Mouse (Mus musculus) forebrain, embryonic 15.5 days (tissue): ENCODE results near the gene Syt15. TPM values are rescaled to one million over a fixed set of nuclear protein-coding genes. Genes with fewer than 3 reads are reported as not detected.

Source experiments
- ATAC-seq: fragments of 200-750 bp; cut with Nextera tagmentation; replicated peaks from 2 replicates; pipeline ENCODE4 v1.8.0; 2017; ENCODE audit warnings: mild to moderate bottlenecking, moderate TSS enrichment, moderate library complexity
- H3K27ac ChIP-seq: fragments of 300-500 bp; sonication (generic); replicated peaks from 2 replicates; pipeline ENCODE4 v1.5.1; 2015; ENCODE audit warnings: mild to moderate bottlenecking, inconsistent platforms
- H3K27me3 ChIP-seq: fragments of 300-500 bp; sonication (generic); 2 replicates; pipeline ENCODE4 v1.6.1; 2015; ENCODE audit warnings: inconsistent platforms
- H3K36me3 ChIP-seq: fragments of 300-500 bp; sonication (generic); 2 replicates; pipeline ENCODE4 v1.6.1; 2015; ENCODE audit warnings: mild to moderate bottlenecking, inconsistent platforms
- H3K4me1 ChIP-seq: fragments of 300-500 bp; sonication (generic); 2 replicates; pipeline ENCODE4 v1.6.1; 2015; ENCODE audit warnings: inconsistent platforms
- H3K4me2 ChIP-seq: fragments of 300-500 bp; sonication (generic); replicated peaks from 2 replicates; pipeline ENCODE4 v1.6.1; 2015; ENCODE audit warnings: mild to moderate bottlenecking, inconsistent platforms
- H3K4me3 ChIP-seq: fragments of 300-500 bp; sonication (generic); 2 replicates; pipeline ENCODE4 v1.5.1; 2015; ENCODE audit warnings: mild to moderate bottlenecking, inconsistent platforms
- H3K9ac ChIP-seq: fragments of 300-500 bp; sonication (generic); replicated peaks from 2 replicates; pipeline ENCODE4 v1.6.1; 2015; ENCODE audit warnings: mild to moderate bottlenecking, inconsistent platforms
- H3K9me3 ChIP-seq: fragments of 300-500 bp; sonication (generic); 2 replicates; pipeline ENCODE4 v1.6.1; 2016; ENCODE audit warnings: inconsistent platforms
- WGBS: fragments of 180-500 bp; shearing (Covaris S2); methylation state at CpG from one replicate; pipeline ENCODE4 v1.1.7; 2015; ENCODE audit warnings: mixed read lengths; 5-methylcytosine and 5-hydroxymethylcytosine counted together
- polyA plus RNA-seq: library from polyadenylated mRNA; unstranded; fragments of >200 nt; fragmentation: Nextera tagmentation; extraction: Ambion mirVana; gene quantifications from 2 replicates; pipeline ENCODE4 v1.2.1, GENCODE M21; 2015

Syt15 gene
- 0.41 and 0.65 TPM in 2 replicates for polyA plus RNA-seq

DNA sequence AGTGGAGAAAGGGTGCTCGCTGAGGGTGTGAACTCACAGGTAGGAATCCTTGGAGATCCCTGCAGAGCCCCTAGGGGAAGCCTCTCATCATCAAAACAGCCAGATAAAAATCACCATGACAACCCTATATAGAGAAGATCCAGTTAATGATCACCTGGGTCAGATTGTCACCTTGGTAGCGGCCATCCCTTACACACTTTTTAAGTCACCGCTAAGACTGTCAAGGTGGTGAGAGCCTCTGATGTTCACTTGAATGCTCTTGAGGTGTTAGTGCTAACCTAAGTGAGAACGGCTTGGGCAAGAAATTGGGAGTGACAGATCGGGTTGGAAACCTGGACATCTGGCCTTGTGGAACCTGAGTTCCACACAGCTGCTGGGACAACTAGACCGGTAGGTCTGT, at the start of gene Syt15:
Syt15 (plus strand) TSS at position 301 of the 400 bp plus-strand sequence.
- 77% methylated on average over 6 of the region's 6 CpGs for WGBS
- Histone ChIP-seq H3K4me3 (peak within 1 kb of the TSS; percentile 19; the same call in 1 of the 2 replicates), H3K27ac (no peak within 1 kb of the TSS), H3K27me3 (peaks cover 18% of the 10 kb centered on the region), H3K9me3 (no peaks in the 10 kb centered on the region), H3K9ac (no peak within 1 kb of the TSS), H3K36me3 (no peaks in the 10 kb centered on the region), H3K4me2 (peak within 1 kb of the TSS; percentile 36), H3K4me1 (peaks cover 5% of the 10 kb centered on the region; the same call in 1 of the 2 replicates)
- no peak for ATAC-seq

GRCm38 (mm10) chr14:34171107-34171506, 48.3 kb upstream of the Syt15 start:
- Histone ChIP-seq H3K27me3 (no peaks in the 10 kb centered on the region), H3K4me1 (no peaks in the 10 kb centered on the region), H3K4me2 (no peak overlapping the region), H3K4me3 (no peak overlapping the region), H3K9me3 (no peaks in the 10 kb centered on the region), H3K9ac (no peak overlapping the region), H3K36me3 (no peaks in the 10 kb centered on the region), H3K27ac (no peak overlapping the region)
- no peak for ATAC-seq
- 96% methylated on average over 3 of the region's 3 CpGs for WGBS

- Histone ChIP-seq H3K4me3 (no peak overlapping the region), H3K36me3 (no peaks in the 10 kb centered on the region), H3K4me2 (no peak overlapping the region), H3K27ac (no peak overlapping the region), H3K9ac (no peak overlapping the region), H3K27me3 (no peaks in the 10 kb centered on the region), H3K9me3 (no peaks in the 10 kb centered on the region), H3K4me1 (no peaks in the 10 kb centered on the region)
- 86% methylated on average over 3 of the region's 3 CpGs for WGBS
- no peak for ATAC-seq
These were observed 40.0 kb upstream of the Syt15 start for GRCm38 (mm10) chr14:34179351-34179750.

DNA sequence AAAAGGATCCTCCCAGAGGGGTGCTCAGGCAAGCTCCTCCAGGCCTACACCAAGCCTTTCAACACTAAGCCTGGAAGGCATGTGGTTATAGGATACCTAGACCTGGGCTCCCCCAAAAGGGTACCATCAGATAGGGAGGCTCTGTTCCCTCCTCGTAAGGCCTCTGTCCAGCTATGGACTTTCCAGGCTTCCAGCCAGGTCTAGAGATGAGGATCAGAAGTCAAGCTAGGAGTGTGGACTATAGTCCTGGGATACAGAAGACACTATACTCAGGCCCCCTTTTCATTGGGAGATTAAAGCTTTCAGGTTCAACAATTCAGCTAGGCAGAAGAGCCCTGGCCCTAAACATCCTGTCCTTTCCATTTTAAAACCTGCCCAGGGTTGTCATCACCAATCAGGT, 36.3 kb upstream of the Syt15 start:
- no peak for ATAC-seq
- Histone ChIP-seq H3K9ac (no peak overlapping the region), H3K4me2 (no peak overlapping the region), H3K27ac (no peak overlapping the region), H3K9me3 (no peaks in the 10 kb centered on the region), H3K36me3 (no peaks in the 10 kb centered on the region), H3K4me1 (no peaks in the 10 kb centered on the region), H3K27me3 (no peaks in the 10 kb centered on the region), H3K4me3 (no peak overlapping the region)
- WGBS = 83% methylated on average over 1 of the region's 1 CpGs

- no peaks in the 10 kb centered on the region for H3K9me3 ChIP-seq
- WGBS = 71% methylated on average over 5 of the region's 5 CpGs
- H3K27me3 ChIP-seq = no peaks in the 10 kb centered on the region
- H3K4me2 ChIP-seq = no peak overlapping the region
- no peak overlapping the region for H3K27ac ChIP-seq
- no peak overlapping the region for H3K4me3 ChIP-seq
- no peak overlapping the region for H3K9ac ChIP-seq
- no peaks in the 10 kb centered on the region for H3K36me3 ChIP-seq
- ATAC-seq = no peak
- no peaks in the 10 kb centered on the region for H3K4me1 ChIP-seq
These were observed 30.8 kb upstream of the Syt15 start for GRCm38 (mm10) chr14:34188629-34189028.

- no peaks in the 10 kb centered on the region for H3K9me3 ChIP-seq
- H3K4me1 ChIP-seq = no peaks in the 10 kb centered on the region
- no peak overlapping the region for H3K4me2 ChIP-seq
- 81% methylated on average over 7 of the region's 7 CpGs for WGBS
- H3K9ac ChIP-seq = no peak overlapping the region
- H3K36me3 ChIP-seq = no peaks in the 10 kb centered on the region
- no peak overlapping the region for H3K27ac ChIP-seq
- ATAC-seq = no peak
- no peak overlapping the region for H3K4me3 ChIP-seq
- H3K27me3 ChIP-seq = no peaks in the 10 kb centered on the region
These were observed 29.0 kb upstream of the Syt15 start for GRCm38 (mm10) chr14:34190361-34190760.

DNA sequence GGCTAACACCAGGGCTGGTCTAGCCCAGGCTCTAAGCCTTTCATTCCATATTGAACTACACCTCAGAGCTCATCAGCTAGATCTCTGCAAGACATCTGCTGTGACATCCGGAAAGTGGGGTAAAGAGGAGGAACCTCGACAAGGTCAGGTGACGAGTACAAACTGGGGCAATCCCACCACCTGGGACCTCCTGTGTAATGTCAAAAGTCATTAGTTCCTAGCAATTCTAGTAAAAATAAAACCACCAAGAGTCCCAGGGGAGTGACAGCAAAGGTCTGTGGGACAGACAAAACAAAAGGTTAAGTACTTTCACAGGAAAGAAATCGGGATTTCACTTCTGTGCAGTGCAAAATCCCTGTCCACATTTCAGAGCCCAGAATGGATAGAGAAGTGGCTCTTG, 25.5 kb upstream of the Syt15 start:
- Histone ChIP-seq H3K27me3 (no peaks in the 10 kb centered on the region), H3K4me1 (no peaks in the 10 kb centered on the region), H3K36me3 (no peaks in the 10 kb centered on the region), H3K9ac (no peak overlapping the region), H3K4me3 (no peak overlapping the region), H3K27ac (no peak overlapping the region), H3K9me3 (no peaks in the 10 kb centered on the region), H3K4me2 (no peak overlapping the region)
- WGBS = 84% methylated on average over 4 of the region's 4 CpGs
- no peak for ATAC-seq

DNA sequence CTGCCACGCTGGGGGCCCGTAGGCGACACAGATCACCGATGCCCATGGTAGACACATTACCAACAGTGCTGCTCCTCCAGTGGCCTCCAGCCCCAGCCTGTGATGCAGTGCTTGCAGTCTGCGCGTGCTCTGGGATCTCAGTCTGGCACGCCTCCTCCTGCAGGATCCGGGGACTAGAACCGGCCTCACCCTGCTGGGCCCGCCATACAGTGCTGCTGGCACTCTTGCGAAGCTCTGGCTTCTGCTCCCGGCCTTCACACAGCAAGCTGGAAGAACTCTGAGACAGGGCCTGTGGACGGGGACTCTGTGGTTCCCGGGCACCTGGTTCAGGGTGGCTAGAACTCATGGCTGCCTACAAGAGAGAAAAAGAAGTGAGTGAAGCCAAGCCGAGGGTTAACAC, 23.9 kb upstream of the Syt15 start:
- no peak for ATAC-seq
- Histone ChIP-seq H3K4me3 (no peak overlapping the region), H3K27ac (no peak overlapping the region), H3K36me3 (no peaks in the 10 kb centered on the region), H3K9me3 (no peaks in the 10 kb centered on the region), H3K4me2 (no peak overlapping the region), H3K27me3 (no peaks in the 10 kb centered on the region), H3K4me1 (0 out of 2 replicates have a peak, but pooled peaks cover 2% of the 10 kb centered on the region), H3K9ac (no peak overlapping the region)
- WGBS = 92% methylated on average over 15 of the region's 15 CpGs

DNA sequence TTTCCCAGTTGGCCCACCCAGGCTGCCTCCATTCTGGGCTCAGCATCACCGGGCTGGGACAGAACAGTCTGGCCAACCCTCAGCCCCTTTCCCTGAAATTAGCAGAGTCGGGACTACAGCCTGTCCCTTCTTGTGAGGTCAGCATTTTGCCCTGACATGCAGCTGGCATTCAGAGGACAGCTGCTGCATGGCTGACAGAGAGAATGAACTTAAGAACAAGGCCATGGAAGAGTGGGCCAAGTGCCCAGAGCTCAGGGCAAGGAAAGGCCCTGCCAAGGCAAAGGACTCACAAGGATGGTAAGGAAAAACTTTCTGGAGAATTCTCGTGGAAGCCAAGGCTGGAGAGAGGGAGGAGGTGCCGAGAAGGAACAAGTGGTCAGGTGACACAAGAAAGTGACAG, 22.7 kb upstream of the Syt15 start:
- 0 out of 2 replicates have a peak, but pooled peaks cover 6% of the 10 kb centered on the region for H3K4me1 ChIP-seq
- no peaks in the 10 kb centered on the region for H3K27me3 ChIP-seq
- no peaks in the 10 kb centered on the region for H3K9me3 ChIP-seq
- WGBS = 56% methylated on average over 4 of the region's 4 CpGs
- H3K4me3 ChIP-seq = no peak overlapping the region
- no peak for ATAC-seq
- no peak overlapping the region for H3K4me2 ChIP-seq
- H3K36me3 ChIP-seq = no peaks in the 10 kb centered on the region
- H3K9ac ChIP-seq = no peak overlapping the region
- H3K27ac ChIP-seq = no peak overlapping the region

- H3K27me3 ChIP-seq = no peaks in the 10 kb centered on the region
- peak overlapping the region; percentile 71 for H3K9ac ChIP-seq
- peak overlapping the region; percentile 38 for H3K27ac ChIP-seq
- H3K9me3 ChIP-seq = no peaks in the 10 kb centered on the region
- H3K4me1 ChIP-seq = 0 out of 2 replicates have a peak, but pooled peaks cover 6% of the 10 kb centered on the region
- H3K4me3 ChIP-seq = peak overlapping the region; percentile 82
- no peaks in the 10 kb centered on the region for H3K36me3 ChIP-seq
- 1% methylated on average over 19 of the region's 19 CpGs for WGBS
- peak; percentile 73 for ATAC-seq
- peak overlapping the region; percentile 88 for H3K4me2 ChIP-seq
These were observed 18.6 kb upstream of the Syt15 start for GRCm38 (mm10) chr14:34200738-34201230.

- no peaks in the 10 kb centered on the region for H3K27me3 ChIP-seq
- H3K27ac ChIP-seq = peak within 1 kb of the TSS; percentile 38
- WGBS = 2% methylated on average over 48 of the region's 52 CpGs
- no peaks in the 10 kb centered on the region for H3K36me3 ChIP-seq
- H3K4me1 ChIP-seq = 0 out of 2 replicates have a peak, but pooled peaks cover 6% of the 10 kb centered on the region
- peak within 1 kb of the TSS; percentile 88 for H3K4me2 ChIP-seq
- peak within 1 kb of the TSS; percentile 71 for H3K9ac ChIP-seq
- H3K4me3 ChIP-seq = peak within 1 kb of the TSS; percentile 82
- ATAC-seq = peak; percentile 75
- H3K9me3 ChIP-seq = no peaks in the 10 kb centered on the region
These were observed 18.0 kb upstream of the Syt15 start, which contains the start of gene Gprin2 for GRCm38 (mm10) chr14:34201231-34202035. TSS of gene Gprin2 (minus strand) at chr14:34201653.

- Histone ChIP-seq H3K4me2 (no peak overlapping the region), H3K9me3 (no peaks in the 10 kb centered on the region), H3K27ac (no peak overlapping the region), H3K27me3 (no peaks in the 10 kb centered on the region), H3K36me3 (no peaks in the 10 kb centered on the region), H3K4me3 (no peak overlapping the region), H3K9ac (no peak overlapping the region), H3K4me1 (no peaks in the 10 kb centered on the region)
- no peak for ATAC-seq
- WGBS = 75% methylated on average over 6 of the region's 6 CpGs
These were observed 11.4 kb upstream of the Syt15 start for GRCm38 (mm10) chr14:34207996-34208395.
